Mouse (Mus musculus) testis, postnatal 14 days (tissue): ENCODE results near the gene Defb30.
A peak's percentile ranks its signal among the peaks of the same experiment; 100 is the strongest.

ENCODE experiments used
- DNase-seq: peaks from one replicate; pipeline ENCODE4 v3.0.0; 2021; ENCODE audit warnings: low spot score

The Defb30 gene

DNA sequence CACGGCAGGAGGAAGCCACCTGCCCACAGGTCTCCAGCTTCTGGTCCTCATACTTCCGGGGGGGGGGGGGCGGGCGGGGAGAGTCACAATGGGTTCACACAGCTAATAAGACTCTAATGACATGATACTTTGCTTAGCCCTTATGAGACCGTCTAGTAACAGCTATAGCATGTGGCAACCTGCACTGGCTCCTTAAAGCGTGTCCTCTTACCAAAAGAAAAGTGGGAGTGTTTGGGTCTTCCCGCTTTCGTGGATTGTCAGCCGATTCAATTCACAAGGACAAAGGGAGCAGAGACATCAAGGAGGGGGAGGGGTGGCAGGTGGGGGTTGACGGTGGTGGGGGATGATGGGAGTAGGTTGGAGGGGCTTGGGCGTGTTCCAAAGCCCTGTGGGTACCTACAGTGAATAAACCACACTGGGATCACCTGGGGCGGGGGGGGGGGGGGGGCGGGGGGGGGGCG, at the start of gene Defb30:
Gene Defb30 (minus strand): TSS at position 51 of the 461 bp plus-strand sequence.
- DNase-seq: no peak

DNA sequence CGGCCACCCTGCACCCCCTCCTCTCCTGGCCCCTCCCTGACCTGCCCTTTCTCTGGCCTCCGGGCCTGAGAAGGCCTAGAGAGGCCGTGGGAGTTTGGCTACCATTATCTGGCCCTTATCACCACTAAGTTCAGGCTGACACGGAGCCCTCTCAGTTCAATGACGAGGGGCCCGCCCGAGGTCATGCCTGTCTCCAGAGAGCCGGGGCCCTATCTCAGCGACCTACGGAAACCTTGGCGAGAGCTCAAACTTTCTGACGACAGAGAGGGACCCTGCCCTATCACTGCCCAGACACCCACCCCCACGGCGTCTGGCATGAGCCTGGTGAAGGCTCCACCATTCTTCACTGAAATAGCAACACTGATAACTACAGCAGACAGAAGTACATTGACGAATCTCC, 17.9 kb upstream of the Defb30 start:
- peak; percentile 80 for DNase-seq

DNA sequence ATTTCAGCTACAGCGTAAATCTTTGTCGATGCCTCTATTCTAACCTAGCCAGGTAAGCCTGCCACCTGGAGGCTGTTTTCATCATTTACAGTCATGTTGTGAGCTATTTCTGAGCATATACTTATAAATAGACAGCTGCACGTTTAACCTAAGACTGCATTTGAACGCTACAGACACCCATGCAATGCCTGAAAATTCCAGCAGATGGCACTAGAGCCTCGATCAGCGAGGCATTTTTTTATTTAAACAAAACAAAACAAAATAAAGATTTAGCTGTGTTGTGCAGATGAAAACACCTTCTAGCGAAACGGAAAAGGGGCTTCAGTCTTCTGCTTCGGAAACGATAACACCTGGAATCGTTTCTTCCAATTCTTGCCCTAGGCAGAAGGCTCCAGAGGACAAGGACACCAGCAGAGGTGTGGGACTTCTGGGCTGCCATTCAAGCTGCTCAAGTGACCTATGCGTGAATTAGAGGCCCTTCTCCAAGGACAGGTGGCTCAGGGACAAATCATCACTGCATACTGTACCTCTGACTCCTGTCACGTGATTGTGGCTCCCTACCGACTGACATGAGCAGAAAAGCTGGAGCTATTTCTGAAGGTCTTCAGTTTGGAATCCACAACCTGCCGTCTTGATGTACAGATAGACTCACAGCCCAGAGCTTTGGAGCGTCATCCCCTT, 17.0 kb upstream of the Defb30 start:
- peak; percentile 42 for DNase-seq

DNA sequence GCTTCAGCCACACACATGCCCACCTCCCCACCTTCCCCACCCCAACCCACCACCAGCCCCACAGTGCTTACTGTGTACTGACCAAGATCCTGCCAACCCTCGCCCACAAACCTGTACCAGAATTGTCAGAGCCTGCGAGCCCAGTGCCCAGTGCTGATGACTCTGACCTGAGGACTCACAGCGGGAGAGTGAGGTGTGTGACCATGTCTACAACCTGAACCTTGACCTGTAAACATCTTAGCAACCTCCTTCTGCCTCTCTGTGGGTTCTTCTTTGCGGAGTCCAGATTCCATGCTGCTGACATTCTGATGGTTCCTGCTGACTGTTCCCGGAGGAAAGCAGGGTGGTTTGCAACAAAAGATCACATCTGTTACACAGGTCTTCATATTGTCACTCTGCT, 15.6 kb upstream of the Defb30 start:
- DNase-seq: no peak

DNA sequence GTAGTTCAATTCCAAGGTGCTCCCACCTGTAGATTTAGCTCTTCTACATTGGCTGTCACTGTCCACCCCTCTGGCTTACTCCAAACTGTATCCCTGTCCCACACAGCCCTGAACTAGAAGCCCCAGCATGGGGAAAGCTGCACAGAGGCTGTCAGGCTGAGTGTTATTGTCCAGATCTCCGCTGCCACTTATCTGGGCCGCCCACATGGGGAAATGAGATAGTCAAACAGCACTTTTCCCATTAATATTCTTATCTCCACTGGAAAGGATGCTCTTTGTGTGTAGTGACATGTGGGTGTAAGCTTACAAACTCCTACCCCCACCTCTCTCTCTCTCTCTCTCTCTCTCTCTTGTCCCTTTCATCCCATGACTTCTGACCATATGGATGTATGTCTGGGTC, 12.4 kb upstream of the Defb30 start:
- no peak for DNase-seq

DNA sequence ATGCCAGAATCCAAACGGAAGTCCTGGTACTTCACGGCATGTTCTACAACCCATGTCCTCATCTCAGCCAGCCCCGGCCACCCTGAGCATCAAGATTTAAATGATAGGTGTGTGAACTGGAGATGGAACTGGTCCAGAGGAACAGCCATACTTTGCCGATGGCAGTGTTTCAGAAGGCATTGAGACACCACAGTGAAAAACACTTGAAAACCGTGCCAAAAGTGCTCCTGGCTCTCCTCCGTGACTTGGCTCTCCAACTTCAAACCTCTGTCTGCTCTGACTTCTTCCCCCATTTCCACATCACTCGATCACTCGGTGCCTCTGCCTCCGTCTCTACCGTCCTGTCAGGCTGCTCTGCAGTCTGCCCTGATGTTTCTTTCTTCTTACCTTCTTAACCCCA, 10.6 kb upstream of the Defb30 start:
- DNase-seq: no peak

DNA sequence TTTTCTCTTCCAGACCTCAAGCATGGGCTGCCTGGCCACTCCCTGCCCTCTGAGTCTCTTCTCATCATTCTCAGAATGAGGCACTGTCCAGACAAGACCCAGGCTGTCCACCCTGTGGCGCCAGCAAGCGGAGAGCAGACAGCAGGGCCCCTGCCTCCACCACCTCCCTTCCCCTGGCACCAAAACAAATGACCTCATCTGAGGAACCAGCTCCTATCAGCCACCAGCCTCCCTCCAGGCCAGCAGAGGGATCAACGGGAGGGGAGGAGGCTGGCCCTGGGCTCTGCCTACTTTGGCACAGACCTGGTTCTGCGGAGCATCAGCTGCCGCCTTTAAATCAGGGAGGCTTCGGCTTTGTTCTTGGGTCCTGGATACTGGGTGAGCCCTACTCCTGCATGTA, 5.0 kb upstream of the Defb30 start:
- DNase-seq: peak; percentile 85

DNA sequence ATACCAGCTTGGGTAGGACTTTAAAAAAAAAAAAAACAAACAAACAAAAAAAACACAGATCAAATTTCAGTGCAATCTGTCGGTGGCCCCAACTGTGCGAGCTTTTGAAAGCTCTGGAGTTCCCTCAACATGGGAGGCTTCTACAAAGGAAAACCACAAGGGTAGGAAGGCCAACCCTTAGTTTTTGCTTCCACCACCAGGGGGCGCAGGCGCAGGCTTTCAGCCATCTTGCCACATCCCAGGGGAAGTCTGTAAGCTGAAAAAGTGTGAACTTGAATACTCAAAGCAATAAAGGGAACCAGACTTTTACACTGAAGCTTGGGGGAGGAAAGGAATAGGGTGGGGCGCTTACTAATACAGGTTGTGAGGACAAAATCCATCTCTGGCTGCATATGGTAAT, 1.0 kb upstream of the Defb30 start:
- DNase-seq: peak; percentile 80

DNA sequence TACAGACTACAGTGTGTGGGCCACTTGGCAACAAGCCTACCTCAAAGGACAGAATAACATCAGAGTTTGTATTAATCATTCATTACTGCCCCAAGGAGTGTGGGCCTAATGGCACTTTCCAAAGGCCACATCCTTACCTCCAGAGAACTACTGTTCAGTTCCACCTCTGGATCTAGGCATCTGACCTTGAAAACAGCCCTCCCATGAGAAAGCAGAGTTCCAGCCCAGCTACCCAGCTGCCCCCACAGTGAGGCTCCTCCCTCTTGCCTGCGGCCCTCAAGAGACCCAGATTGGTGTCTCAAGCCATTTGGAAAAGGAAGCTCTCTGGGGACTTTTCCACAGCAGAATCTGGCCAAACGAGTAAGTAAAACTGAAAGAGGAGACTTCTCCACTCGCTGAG, 3.1 kb downstream of the Defb30 start, which contains the start of gene Defb42:
Gene Defb42 (plus strand): TSS at position 301 of the 400 bp plus-strand sequence.
- no peak for DNase-seq

DNA sequence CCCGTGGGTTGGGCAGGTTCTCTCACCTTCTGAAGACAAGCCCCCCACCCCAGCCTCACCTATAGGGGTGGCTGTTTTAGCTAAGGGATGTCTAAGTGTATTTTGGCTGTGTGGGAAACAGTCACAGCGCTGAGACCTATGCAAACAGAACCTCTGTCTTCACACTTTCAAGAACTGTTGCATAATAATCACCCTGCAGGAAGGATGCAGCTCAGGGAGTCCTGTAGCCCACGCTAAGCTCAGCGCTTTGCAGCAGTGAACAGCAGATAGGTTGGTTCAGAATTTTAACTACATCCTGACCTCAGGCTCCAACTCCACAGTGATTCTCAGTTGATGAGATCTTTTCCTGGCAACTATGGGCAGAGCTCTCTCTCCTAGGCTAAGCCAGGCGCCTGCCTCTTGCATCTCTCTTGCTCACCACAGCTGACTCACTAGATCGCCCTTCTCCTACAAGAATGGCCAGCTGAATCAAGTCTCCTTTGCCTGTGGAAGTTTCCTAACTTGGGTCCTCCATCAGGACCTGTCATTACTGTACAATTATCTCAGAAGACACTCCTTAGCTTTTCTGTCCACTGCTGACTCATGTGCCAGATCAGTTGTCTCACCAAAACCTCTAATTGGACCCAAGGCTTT, 29.1 kb downstream of the Defb30 start:
- DNase-seq: no peak

DNA sequence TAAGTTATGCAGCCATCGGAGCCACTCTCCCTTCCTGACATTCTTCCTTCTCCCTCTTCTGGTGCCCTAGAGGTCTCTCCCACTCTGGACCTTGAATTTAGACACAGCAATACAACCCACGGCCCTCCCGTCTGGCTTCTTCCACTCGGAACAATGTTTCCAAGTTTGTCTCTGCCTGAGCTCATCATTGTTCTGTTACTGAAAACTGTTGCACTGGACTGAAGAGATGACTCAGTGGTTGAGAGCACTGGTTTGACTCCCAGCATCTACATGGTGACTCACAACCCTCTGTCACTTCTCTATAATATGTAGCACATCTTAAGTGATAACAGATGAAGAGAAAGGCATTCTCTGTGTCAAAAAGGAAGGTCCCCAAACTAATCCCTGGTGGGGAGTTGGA, 35.1 kb downstream of the Defb30 start:
- DNase-seq: peak; percentile 54

DNA sequence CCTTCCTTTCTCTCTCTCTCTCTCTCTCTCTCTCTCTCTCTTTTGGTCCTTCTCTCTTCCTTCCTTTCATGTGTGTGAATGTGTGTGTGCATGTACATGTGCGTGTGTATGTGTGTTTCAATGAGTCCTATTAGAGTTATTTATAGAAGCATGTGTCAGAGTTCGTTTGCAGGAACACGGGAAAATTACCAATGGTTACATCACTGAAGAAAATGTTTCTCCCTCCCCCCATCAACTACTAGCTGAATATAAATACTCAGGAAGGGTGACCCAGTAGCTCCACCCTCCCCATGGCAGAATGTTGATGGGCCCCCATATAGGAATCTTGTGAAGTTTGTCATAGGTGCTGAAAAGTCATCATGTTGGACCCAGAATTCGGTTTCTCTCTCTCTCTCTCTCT, 36.7 kb downstream of the Defb30 start:
- DNase-seq: no peak

DNA sequence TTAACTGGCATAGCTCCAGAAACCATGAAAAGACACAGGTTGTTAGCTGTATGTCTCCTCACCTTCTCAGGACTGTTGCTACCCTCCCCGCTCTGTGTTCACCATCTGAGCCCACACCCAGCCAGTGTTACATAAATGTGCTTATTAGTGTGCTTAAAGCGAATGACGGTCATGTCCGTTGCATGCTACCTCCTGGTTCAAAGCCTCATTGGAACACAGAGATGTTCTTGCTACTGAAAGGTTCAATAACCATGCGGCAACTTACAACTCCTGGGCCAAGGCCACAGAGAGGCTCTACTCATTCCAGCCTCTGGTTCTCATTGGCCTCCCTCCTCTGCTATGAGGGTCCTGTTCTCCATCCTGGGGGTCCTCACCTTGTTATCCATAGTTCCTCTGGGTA, 38.3 kb downstream of the Defb30 start, which contains the start of gene Defb43:
Gene Defb43 (plus strand): TSS at position 301 of the 400 bp plus-strand sequence.
- no peak for DNase-seq

DNA sequence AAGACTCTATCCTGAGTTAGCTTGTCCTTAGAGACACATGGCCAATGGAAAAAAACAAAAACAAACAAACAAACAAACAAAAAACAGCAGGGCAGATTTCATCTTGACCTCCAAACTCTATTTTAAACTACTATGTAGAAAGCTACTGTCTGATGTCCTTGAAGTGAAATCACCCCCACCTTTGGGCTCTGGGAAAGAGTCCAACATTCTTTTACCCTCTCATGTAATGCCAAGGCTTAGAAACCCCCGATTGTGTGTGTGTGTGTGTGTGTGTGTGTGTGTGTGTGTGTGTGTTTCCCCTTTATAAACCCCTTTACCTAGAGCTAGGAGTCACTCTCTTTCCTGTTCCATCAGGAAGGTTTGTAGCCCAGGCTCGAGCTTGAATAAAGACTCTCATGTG, 47.2 kb downstream of the Defb30 start:
- DNase-seq: no peak

DNA sequence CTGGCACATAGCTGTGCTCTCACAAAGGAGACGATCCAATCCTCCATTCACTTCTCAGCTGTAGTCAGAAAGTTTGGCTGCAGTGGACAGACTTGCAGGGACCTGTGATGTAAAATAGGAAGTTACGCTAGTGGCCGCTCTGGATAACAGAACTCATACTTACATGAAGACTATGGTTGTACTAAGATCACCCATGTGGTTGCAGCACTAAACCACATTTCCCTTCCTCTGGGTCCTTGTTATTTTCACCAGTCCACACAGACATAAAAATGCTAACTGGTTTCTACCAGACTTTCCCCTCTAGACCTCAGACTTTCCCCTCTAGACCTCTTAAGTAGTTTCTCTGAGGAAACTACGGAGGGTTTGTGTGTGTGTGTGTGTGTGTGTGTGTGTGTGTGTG, 50.8 kb downstream of the Defb30 start:
- no peak for DNase-seq

DNA sequence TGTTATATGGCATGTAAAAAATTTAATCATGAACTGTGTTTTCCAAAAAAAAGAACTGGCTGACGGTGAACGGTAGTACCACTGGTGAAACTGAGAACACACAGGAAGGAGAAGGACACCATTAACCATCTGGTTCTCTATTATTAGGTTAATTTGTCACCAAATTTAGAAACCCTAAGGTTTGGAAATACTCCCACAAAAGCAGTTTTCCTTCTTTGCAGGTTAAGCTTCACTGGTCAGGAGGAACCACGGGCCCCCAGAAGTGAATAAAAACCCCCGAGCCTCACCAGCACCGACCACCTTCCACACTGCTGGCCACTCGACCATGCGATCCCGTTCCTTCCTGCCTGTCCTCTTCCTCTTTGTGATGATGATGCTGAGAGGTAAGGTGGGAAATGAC, 52.0 kb downstream of the Defb30 start, which contains the start of gene Defb47:
Gene Defb47 (plus strand): TSS at position 301 of the 400 bp plus-strand sequence.
- no peak for DNase-seq

DNA sequence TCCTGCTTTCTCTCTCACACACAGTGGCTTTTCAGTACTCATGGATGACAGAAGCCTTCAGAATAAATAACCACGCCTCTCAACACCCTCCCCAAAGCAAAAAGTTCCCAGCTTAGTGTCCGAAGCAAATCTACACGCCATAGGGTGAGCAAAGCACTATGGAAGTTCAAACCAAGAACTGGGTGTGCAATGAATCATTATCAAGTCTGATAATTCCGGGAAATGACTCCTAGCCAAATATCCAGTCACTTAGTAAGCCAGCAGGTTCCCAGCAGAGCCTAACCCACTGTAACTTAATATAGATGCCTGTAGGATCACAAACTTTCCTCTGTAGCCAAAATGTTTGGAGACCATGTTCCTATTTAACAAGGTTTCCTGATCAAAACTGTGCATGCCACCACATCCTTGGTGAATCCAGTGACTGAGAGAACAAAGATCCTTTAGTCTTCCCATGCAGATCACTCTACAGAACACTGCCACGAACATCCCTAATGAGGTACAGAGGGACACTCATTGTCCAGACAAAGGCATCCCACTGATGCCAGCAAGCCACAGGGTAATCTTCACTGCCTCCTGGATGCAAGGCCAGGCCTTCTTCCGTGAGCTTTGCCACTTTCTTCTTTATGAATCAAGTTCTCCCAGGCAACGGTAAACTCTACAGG, 57.8 kb downstream of the Defb30 start:
- no peak for DNase-seq

DNA sequence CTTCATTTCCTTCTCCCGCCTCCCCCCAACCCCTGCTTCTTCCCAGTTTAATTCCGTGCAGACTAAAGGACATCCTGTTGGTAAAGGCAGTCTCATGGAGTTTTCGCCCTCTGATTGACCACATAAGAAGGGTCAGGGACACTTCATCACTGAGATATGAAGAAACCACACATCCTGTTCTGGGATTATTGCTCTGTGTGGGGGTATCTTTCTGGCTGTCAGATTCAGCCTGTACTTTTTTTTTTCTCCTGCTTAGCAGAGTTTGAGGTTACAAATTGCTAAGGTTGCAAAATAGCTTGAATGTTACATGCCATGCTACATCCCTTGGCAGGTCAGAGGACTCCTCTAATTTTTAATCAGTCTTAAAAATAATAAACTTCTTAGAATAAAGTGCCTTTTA, 58.5 kb downstream of the Defb30 start:
- DNase-seq: no peak

DNA sequence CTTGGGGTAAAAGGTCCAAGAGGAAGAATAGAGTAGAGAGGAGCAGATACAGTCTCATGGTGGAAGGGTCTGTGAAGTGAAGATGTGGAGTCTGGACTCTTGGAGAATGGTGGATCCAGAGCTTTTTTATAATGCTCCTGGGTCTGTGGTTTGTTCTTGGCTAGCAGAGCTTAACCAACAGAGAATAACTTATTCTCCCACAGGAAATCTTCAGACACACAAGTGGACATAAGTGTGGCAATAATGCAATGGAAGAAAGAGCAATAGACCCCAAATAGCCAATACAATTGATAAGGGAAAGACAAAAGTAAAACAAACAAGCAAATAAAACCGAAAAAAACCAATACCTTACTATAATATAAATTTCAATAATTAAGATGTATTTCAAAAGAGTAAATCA, 65.3 kb downstream of the Defb30 start, which contains the start of gene Defb48:
Gene Defb48 (minus strand): TSS at position 101 of the 400 bp plus-strand sequence.
- DNase-seq: no peak
